Mouse (Mus musculus) kidney, postnatal 14 days (tissue): ENCODE results near the gene Gm29644.
"Not testable (repeated sequence)": the region's sequence is repeated elsewhere in the genome, so short reads cannot be mapped to it uniquely, and the experiment has no call there.

Experiments
- DNase-seq: peaks from one replicate; pipeline ENCODE4 v3.0.0; 2022; ENCODE audit warnings: mixed read lengths

The Gm29644 gene

DNA sequence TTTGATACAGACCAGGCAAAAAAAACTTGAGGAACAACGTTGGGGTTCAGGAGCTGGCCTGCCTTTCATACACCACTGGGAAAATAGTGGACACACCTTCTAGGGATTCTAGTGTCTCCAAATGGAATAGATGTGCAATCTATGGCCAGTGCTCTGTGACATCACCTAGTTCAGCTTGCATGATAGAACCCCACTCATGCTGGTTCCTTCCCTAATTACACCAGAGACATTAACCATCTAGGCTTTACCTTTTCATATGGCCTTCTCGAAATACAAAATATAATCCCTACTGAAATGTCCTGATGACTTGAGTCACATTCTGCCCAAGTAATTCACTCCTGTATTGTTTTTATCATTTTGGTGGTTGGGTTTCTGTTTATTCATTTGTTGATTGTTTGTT, at the start of gene Gm29644, which contains the start of gene Gm29423:
TSS of gene Gm29644 (minus strand) at position 157 of the 400 bp plus-strand sequence.
TSS of gene Gm29423 (minus strand) at position 101 of the 400 bp plus-strand sequence.
- not testable (repeated sequence) for DNase-seq

DNA sequence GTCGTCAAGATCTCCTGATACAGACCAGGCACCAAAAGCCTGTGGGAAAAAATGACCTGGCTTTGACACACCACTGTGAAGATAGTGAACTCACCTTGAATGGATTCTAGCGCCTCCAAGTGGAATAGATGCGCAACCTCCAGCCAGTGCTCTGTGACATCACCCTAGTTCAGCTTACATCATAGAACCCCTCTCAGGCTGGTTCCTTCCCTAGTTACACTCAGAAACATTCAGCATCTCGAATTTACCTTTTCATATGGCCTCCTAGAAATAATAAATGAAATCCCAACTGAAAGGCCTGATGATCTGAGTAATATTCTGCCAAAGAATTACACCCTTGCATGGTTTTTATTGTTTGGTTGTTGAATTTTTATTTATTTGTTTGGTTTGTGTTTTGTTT, 29.6 kb downstream of the Gm29644 start, which contains the start of gene Gm21118:
TSS of gene Gm21118 (minus strand) at position 101 of the 400 bp plus-strand sequence.
- DNase-seq, result not testable (repeated sequence)
